Mouse (Mus musculus) CD8-positive naive resting alpha-beta T cell, adult 2 months (primary cell): Measurements from ENCODE around the gene Slmap.
"Not testable (repeated sequence)": the region's sequence is repeated elsewhere in the genome, so short reads cannot be mapped to it uniquely, and the experiment has no call there.

Source experiments
- DNase-seq, 2 experiments: peaks; one replicate each; pipeline ENCODE4 v3.0.0; 2022; ENCODE audit warnings: low read depth in 2 of 2, low spot score in 2 of 2

The Slmap gene

GRCm38 (mm10) chr14:26406746-26407145 lies 128.0 kb downstream of the Slmap start:
- no peak for DNase-seq

- no peak for DNase-seq
These were observed 136.1 kb downstream of the Slmap start for GRCm38 (mm10) chr14:26398508-26399160.

GRCm38 (mm10) chr14:26391866-26392265 lies 142.9 kb downstream of the Slmap start:
- DNase-seq: no peak

GRCm38 (mm10) chr14:26388961-26389360 lies 145.8 kb downstream of the Slmap start:
- DNase-seq: not testable (repeated sequence)

- DNase-seq: not testable (repeated sequence)
These were observed 147.7 kb downstream of the Slmap start for GRCm38 (mm10) chr14:26386999-26387398.

GRCm38 (mm10) chr14:26385659-26386058 lies 149.1 kb downstream of the Slmap start:
- DNase-seq: not testable (repeated sequence)

GRCm38 (mm10) chr14:26379071-26379470 lies 155.7 kb downstream of the Slmap start:
- DNase-seq: no peak

GRCm38 (mm10) chr14:26376652-26377051 lies 158.1 kb downstream of the Slmap start:
- peak; percentile 12 to 38 for DNase-seq
